Mouse (Mus musculus) urinary bladder, postnatal 36 days (tissue): Measurements from ENCODE around the gene Sgip1.

Experiments
- DNase-seq, 2 experiments: peaks; one replicate each; pipeline ENCODE4 v3.0.0; 2022; ENCODE audit warnings: low spot score in 2 of 2, mixed read lengths in 1 of 2

Sgip1 gene

GRCm38 (mm10) chr4:102895866-102896265 lies 154.8 kb downstream of the Sgip1 start:
- no peak for DNase-seq

- DNase-seq = no peak
Measured at GRCm38 (mm10) chr4:102898987-102899386, 157.9 kb downstream of the Sgip1 start.

- DNase-seq = no peak
Measured at GRCm38 (mm10) chr4:102899683-102900082, 158.6 kb downstream of the Sgip1 start.

- no peak for DNase-seq
Measured at GRCm38 (mm10) chr4:102900166-102900565, 159.1 kb downstream of the Sgip1 start.

GRCm38 (mm10) chr4:102907843-102908427 lies 166.8 kb downstream of the Sgip1 start:
- DNase-seq = no peak

- DNase-seq = no peak
Measured at GRCm38 (mm10) chr4:102910191-102910590, 169.1 kb downstream of the Sgip1 start.

- no peak for DNase-seq
Measured at GRCm38 (mm10) chr4:102913176-102913575, 172.1 kb downstream of the Sgip1 start.

GRCm38 (mm10) chr4:102913700-102914327 lies 172.7 kb downstream of the Sgip1 start:
- DNase-seq = no peak

- no peak for DNase-seq
Measured at GRCm38 (mm10) chr4:102918191-102918590, 177.1 kb downstream of the Sgip1 start.

- DNase-seq = no peak
Measured at GRCm38 (mm10) chr4:102929491-102929890, 188.4 kb downstream of the Sgip1 start.

- DNase-seq = no peak
Measured at GRCm38 (mm10) chr4:102930679-102931078, 189.6 kb downstream of the Sgip1 start.

- DNase-seq = no peak
Measured at GRCm38 (mm10) chr4:102940266-102940665, 199.2 kb downstream of the Sgip1 start.

- DNase-seq = no peak
Measured at GRCm38 (mm10) chr4:102940738-102941137, 199.6 kb downstream of the Sgip1 start.

GRCm38 (mm10) chr4:102944325-102944724 lies 203.2 kb downstream of the Sgip1 start:
- no peak for DNase-seq

- no peak for DNase-seq
Measured at GRCm38 (mm10) chr4:102952476-102952875, 211.4 kb downstream of the Sgip1 start.

GRCm38 (mm10) chr4:102955294-102955956 lies 214.3 kb downstream of the Sgip1 start:
- DNase-seq = no peak

GRCm38 (mm10) chr4:102959409-102959808 lies 218.3 kb downstream of the Sgip1 start:
- DNase-seq = no peak

GRCm38 (mm10) chr4:102964174-102964573 lies 223.1 kb downstream of the Sgip1 start:
- DNase-seq = no peak

GRCm38 (mm10) chr4:102967811-102968210 lies 226.7 kb downstream of the Sgip1 start:
- no peak for DNase-seq

- no peak for DNase-seq
Measured at GRCm38 (mm10) chr4:102969599-102969998, 228.5 kb downstream of the Sgip1 start.

GRCm38 (mm10) chr4:102971159-102971558 lies 230.1 kb downstream of the Sgip1 start:
- no peak for DNase-seq

GRCm38 (mm10) chr4:102972071-102972470 lies 231.0 kb downstream of the Sgip1 start:
- DNase-seq = no peak

GRCm38 (mm10) chr4:102974172-102974571 lies 233.1 kb downstream of the Sgip1 start:
- no peak for DNase-seq
